Mouse (Mus musculus): ENCODE data around the gene Trim14. TPM values are rescaled to one million over a fixed set of nuclear protein-coding genes. Genes with fewer than 3 reads are reported as not detected.

Gene Trim14
- total RNA-seq, 2 experiments from 2014 or later = 0.36 to 0.37 TPM

- DNase-seq = no peak
- intact Hi-C loops (cut with DNase I) = no loop called here
Measured at GRCm38 (mm10) chr4:46563847-46564246, 27.9 kb upstream of the Trim14 start.

GRCm38 (mm10) chr4:46562841-46563240 is 26.9 kb upstream of the Trim14 start:
- DNase-seq = no peak
- intact Hi-C loops (cut with DNase I) = no loop called here

GRCm38 (mm10) chr4:46562037-46562436 is 26.1 kb upstream of the Trim14 start:
- intact Hi-C loops (cut with DNase I) = no loop called here
- no peak for DNase-seq

GRCm38 (mm10) chr4:46560069-46560705 is 24.2 kb upstream of the Trim14 start:
- no peak for DNase-seq
- intact Hi-C loops (cut with DNase I) = no loop called here

GRCm38 (mm10) chr4:46558672-46559667 is 23.0 kb upstream of the Trim14 start:
- intact Hi-C loops (cut with DNase I) = no loop called here
- DNase-seq = no peak

- intact Hi-C loops (cut with DNase I) = no loop called here
- no peak for DNase-seq
Measured at GRCm38 (mm10) chr4:46556933-46557332, 21.0 kb upstream of the Trim14 start.

GRCm38 (mm10) chr4:46555762-46556161 is 19.8 kb upstream of the Trim14 start:
- intact Hi-C loops (cut with DNase I) = no loop called here
- DNase-seq = no peak

- DNase-seq = no peak
- intact Hi-C loops (cut with DNase I) = no loop called here
Measured at GRCm38 (mm10) chr4:46554295-46555069, 18.5 kb upstream of the Trim14 start.

- DNase-seq = no peak
- intact Hi-C loops (cut with DNase I) = no loop called here
Measured at GRCm38 (mm10) chr4:46553864-46554263, 17.9 kb upstream of the Trim14 start.

- intact Hi-C loops (cut with DNase I) = no loop called here
Measured at GRCm38 (mm10) chr4:46550406-46550805, 14.5 kb upstream of the Trim14 start.

GRCm38 (mm10) chr4:46549979-46550378 is 14.0 kb upstream of the Trim14 start:
- intact Hi-C loops (cut with DNase I) = no loop called here
- DNase-seq = no peak

More at GRCm38 (mm10) chr4:46550406-46550805, 14.5 kb upstream of the Trim14 start:
- DNase-seq = no peak

GRCm38 (mm10) chr4:46546709-46547108 is 10.8 kb upstream of the Trim14 start:
- DNase-seq = no peak
- intact Hi-C loops (cut with DNase I) = no loop called here

GRCm38 (mm10) chr4:46545498-46545897 is 9.6 kb upstream of the Trim14 start:
- DNase-seq = no peak
- intact Hi-C loops (cut with DNase I) = no loop called here

- no peak for DNase-seq
- intact Hi-C loops (cut with DNase I) = no loop called here
Measured at GRCm38 (mm10) chr4:46544313-46544712, 8.4 kb upstream of the Trim14 start.

GRCm38 (mm10) chr4:46543366-46544050 is 7.6 kb upstream of the Trim14 start:
- no peak for DNase-seq
- intact Hi-C loops (cut with DNase I) = no loop called here

GRCm38 (mm10) chr4:46541707-46542106 is 5.8 kb upstream of the Trim14 start:
- intact Hi-C loops (cut with DNase I) = no loop called here
- DNase-seq = no peak

GRCm38 (mm10) chr4:46539167-46539566 is 3.2 kb upstream of the Trim14 start:
- intact Hi-C loops (cut with DNase I) = no loop called here
- no peak for DNase-seq

GRCm38 (mm10) chr4:46535094-46535830 is 679 bp downstream of the Trim14 start:
- intact Hi-C loops (cut with DNase I) = no loop called here

GRCm38 (mm10) chr4:46533934-46534720 is 1.8 kb downstream of the Trim14 start:
- DNase-seq = no peak
- intact Hi-C loops (cut with DNase I) = no loop called here

More at GRCm38 (mm10) chr4:46535094-46535830, 679 bp downstream of the Trim14 start:
- DNase-seq = no peak

Data from gastrocnemius, postnatal 36 days (tissue).